Mouse (Mus musculus) megakaryocyte, embryonic 14.5 days (primary cell): Measurements from ENCODE around the gene Kifc3.

ENCODE experiments used
- FLI1 ChIP-seq: IDR thresholded peaks from 2 replicates; pipeline ENCODE4 v1.6.1; 2012; ENCODE audit warnings: low read length, inconsistent platforms, mixed read lengths
- GATA1 ChIP-seq: IDR thresholded peaks from 3 replicates; pipeline ENCODE4 v1.6.1; 2012; ENCODE audit warnings: mixed read lengths, low read length, inconsistent platforms, borderline replicate concordance

DNA sequence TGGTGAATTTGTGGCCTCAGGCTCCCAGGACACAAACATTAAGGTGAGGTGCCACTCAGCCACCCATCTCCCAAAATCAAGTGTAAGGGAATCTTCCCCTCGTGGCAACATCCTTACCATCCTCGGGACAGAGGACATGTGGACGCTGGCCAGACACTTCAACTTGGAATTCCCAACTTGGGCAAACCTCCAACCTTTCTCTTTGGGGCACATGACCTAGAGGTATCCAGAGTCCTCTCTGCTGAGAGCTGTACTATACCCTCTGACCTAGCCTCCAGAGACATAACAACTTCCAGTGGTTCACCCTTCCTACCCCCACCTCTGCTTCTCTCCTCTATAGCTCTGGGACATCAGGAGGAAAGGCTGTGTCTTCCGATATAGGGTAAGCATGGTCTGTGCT, 109.0 kb downstream of the Kifc3 start:
- no peak for TF ChIP-seq GATA1
- TF ChIP-seq FLI1: no peak
